Mouse (Mus musculus) monocyte, adult 2 months (primary cell): ENCODE results near the gene Lrrc71.

ENCODE experiments used
- DNase-seq, 2 experiments: peaks; one replicate each; pipeline ENCODE4 v3.0.0; 2022; ENCODE audit warnings: low spot score in 2 of 2, low read depth in 1 of 2

The Lrrc71 gene

GRCm38 (mm10) chr3:87763683-87764289 is 15.4 kb upstream of the Lrrc71 start:
- no peak for DNase-seq

GRCm38 (mm10) chr3:87763202-87763601 is 14.8 kb upstream of the Lrrc71 start:
- no peak for DNase-seq

DNA sequence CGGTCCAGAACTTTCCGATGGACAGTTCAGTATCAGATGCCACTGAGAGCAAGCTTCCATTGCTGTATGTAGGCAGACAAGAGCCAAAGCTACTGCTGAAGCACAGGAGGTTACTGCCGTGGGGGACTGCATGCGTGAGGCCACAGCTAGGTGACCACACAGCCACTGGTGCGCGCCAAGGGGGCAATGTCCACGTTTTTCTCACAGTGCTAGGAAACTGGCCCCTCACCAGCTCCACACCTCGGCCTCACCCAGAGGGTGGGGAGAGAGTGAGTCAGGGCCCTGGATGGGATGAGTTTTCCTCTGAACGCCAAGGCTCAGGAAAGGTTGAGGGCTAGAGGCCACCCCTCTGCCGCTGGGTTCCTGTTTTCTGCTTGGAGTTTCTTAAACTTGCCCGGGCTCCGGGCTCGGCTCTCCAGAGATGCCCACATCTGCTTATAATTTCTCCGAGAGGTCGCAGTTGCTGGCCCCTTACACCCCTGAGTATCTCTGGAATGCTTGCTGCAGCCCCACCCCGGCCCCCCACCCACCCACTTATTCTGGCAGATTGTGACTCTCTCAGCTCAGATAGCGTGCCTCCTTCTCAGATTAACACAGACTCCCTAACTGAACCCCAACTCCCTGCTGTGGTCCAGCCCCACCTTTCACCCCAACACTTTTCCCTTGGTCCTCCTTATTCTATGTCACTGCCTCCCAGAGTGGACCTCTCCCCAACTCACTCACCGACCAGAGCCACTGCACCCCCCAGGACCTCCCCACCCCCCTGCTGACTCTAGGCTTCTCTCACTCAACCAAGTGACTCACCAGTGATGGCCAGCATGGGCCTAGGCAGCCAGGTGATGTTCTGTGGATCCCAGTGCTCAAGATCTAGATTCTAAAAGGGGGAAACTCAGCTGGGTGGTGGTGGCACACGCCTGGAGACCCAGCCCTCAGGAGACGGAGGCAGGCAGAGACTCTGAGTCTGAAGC is 13.3 kb upstream of the Lrrc71 start:
- no peak for DNase-seq

GRCm38 (mm10) chr3:87758641-87759040 is 10.2 kb upstream of the Lrrc71 start:
- DNase-seq = no peak

DNA sequence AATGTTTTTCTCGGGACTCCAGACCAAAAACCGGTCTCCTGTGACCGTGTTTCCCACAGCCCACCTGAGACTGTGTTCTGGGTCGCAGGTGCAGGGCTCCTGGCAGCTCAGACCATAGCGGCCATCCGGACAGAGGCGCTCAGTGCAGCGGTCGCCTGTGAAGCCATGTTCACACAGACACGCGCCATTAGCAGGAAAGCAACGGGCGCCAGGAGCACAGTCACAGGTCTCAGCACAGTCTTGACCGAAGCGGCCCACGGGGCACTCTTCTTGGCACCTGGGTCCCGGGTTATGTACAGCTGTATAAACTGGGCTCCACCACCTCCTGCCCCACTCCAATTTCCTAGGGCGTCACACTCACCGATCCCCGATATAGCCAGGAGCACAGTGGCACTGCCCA is 8.1 kb upstream of the Lrrc71 start:
- DNase-seq = no peak

DNA sequence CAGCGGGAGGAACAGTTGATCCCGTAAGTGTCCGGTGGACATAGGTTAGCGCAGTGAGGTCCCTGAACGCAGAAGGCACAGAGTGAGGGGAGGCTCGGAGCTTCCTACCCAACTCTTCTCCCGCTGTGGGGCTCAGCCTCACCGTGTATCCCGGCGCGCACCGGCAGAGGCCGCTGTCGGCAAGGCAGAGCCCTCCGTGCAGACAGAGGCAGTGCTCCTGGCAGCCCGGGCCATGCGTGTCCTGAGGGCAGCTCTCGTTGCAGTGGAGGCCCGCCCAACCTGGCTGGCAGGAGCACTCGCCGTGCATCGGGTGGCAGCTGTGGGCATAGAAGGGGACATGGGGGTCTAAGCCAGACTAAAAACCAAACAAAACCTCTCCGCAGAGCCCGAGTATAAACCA is 7.5 kb upstream of the Lrrc71 start:
- DNase-seq = peak; percentile 13 to 47

DNA sequence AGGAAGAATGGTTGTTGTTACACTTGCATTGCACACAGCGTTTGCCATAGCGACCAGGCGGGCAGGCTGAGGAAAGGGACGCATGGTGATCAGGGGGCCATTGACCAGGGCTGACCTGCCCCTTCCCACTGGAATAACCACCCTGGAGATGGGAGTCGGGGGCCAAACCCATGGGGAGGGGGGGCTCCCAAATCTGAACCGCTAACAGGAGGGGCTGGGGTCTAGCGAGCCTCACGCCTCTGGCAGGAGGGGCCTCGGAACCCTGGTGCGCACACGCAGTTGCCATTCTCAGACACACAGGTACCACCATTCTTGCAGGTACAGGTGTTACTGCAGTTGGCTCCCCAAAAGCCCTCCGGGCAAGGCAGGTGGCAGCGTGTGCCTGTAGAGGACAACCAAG is 5.4 kb upstream of the Lrrc71 start:
- DNase-seq = no peak

GRCm38 (mm10) chr3:87752567-87752966 is 4.1 kb upstream of the Lrrc71 start:
- DNase-seq = no peak

- no peak for DNase-seq
Observed at GRCm38 (mm10) chr3:87749977-87750376, 1.6 kb upstream of the Lrrc71 start.

DNA sequence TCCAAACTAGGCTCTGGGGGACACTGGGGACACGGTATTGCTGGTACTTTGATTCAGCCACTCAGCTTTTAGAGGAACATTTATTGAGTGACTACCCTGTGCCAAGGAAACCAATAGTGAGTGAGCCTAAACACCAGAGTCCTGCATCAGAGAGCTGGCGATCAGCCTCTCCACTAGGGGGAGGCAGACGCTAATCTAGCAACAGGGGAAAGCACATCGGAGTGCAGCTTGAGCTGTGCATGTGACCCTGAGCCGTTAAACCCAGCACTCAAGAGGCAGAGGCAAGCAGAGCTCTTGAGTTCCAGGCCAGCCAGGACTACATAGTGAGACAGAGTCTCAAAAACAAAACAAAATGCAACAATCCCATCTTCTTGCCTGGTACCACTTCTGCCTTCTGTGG is 611 bp upstream of the Lrrc71 start:
- DNase-seq = no peak

DNA sequence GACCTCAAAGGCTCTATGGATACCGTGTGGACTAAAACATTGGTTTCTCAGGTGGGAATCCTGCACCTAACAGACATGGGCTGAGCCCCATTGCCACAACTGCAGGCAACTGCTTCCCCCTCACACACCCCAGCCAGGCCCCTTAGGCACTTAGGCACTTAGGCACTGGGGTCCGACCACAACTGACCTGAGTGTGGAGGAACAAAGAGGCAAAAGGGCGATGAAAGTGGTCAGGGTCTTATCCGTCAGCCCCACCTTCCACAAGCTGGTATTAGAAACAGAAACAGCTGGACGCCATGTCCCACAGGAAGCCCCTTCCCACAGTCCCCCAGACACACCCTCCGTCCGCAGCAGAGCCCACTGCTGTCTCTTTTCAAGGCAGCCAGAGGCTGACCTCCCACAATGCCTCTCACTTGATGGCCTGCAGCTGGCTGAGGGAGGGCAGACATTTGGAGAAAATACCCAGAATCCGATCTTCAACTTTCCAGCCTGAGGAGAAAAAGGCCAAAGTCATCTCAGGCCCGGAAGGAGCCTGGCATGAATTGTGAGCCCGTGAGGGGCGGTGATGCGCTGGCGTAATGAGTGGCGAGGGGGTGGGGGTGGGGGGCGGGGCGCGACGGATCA is 3.3 kb downstream of the Lrrc71 start:
- no peak for DNase-seq

- DNase-seq = no peak
Observed at GRCm38 (mm10) chr3:87743927-87744326, 4.5 kb downstream of the Lrrc71 start.

GRCm38 (mm10) chr3:87742735-87743134 is 5.7 kb downstream of the Lrrc71 start:
- no peak for DNase-seq

DNA sequence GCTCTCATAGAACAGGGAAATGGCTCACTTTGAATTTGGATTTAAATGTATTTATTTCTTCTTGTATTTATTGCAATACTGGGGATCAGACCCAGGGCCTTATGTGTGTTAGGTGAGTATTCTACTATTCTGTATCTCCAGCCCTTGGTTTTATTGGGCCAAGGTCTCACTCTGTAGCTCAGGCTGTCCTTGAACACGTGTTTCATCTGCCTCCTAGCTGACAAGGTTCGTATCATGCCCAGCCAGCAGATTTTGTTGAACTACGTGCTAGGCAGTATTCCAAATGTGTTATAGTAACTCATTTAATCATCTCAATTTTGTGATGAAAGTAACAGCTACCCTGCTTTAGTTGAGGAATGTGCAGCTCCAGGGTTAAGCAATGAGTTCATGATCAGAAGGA is 6.4 kb downstream of the Lrrc71 start:
- no peak for DNase-seq

GRCm38 (mm10) chr3:87738906-87739305 is 9.5 kb downstream of the Lrrc71 start:
- no peak for DNase-seq

GRCm38 (mm10) chr3:87735335-87735734 is 13.1 kb downstream of the Lrrc71 start:
- no peak for DNase-seq

DNA sequence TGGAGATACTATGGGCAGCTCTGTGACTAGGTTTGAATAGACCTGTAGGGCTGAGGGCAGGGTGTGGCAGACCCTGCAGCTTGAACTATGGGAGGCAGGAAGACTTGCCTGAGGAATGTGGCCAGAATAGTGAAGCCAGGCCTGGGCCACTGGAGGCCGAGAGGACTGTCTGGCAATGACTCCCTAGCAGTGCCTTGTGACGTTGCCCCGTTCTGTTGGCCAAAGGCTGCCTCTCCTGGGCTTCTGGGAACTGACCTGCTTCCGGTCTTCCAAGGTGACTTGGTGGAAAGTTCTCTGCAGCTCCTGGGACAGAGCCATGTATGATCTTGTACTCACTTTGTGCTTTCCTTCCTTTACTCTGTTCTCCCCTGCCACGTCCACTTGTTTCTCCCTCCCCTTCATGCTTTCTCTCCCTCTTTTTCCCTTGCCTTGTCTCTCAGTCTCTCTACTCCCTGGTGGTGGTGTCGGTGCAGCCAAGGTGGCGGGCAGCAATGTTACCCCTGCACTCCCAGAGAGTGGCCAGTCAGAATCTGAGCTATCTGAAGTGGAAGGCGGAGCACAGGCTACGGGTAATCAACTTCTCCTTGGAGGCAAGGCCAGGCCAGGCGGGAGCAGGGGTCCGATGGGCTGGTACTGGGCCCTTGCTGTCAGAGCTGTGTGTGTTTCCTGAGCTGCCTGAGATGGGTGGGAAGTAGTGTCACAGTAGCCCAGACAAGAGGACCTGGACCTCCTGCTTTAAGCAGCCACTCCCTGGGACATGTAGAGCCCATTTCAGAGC is 14.3 kb downstream of the Lrrc71 start:
- no peak for DNase-seq

DNA sequence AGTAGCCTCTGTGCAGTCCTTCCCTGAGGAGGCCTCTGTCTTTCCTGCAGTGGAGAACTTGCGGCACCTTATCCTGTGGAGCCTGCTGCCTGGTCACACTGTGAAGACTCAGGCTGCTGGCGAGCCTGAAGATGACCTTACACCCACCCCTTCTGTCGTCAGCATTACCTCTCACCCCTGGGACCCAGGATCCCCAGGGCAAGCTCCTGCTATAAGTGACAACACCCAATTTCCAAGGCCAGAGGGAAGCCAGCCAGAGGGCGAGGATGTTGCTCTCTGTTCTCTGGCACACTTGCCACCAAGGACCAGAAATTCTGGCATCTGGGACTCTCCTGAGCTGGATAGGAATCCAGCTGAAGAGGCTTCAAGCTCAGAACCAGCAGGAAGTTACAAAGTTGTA is 15.3 kb downstream of the Lrrc71 start:
- DNase-seq = no peak

DNA sequence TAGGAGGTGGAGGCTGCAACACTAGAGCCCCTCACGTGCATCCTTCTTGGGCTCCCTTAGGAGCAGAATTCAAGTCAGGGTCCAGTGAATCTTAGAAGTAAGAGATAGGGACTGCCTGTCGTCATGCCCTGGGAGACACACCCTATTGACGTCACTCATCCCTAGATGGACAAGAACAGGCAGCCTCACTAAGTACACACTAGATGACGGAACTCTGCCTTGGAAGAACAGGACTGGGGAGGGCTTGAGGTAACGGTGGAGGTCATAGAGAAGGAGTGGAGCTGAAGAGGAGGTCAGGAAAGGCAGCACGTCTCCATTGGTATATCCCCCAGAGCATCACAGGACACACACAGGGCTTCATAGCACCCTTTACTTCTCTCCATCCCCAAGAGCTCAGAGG is 19.7 kb downstream of the Lrrc71 start:
- no peak for DNase-seq

- no peak for DNase-seq
Observed at GRCm38 (mm10) chr3:87726191-87726590, 22.2 kb downstream of the Lrrc71 start.

GRCm38 (mm10) chr3:87725396-87726160 is 22.8 kb downstream of the Lrrc71 start:
- no peak for DNase-seq
